Mouse (Mus musculus) midbrain, embryonic 11.5 days (tissue): ENCODE measurements around the gene Neil1. TPM values are rescaled to one million over a fixed set of nuclear protein-coding genes. Genes with fewer than 3 reads are reported as not detected.

Source experiments
- ATAC-seq: fragments of 200-750 bp; cut with Nextera tagmentation; 2 replicates; pipeline ENCODE4 v1.8.0; 2017; ENCODE audit warnings: moderate TSS enrichment, moderate library complexity; ENCODE audit not compliant: low FRiP score
- DNase-seq: peaks from one replicate; pipeline ENCODE4 v3.0.0; 2015; ENCODE audit warnings: low spot score; ENCODE audit errors: missing footprints
- H3K27ac ChIP-seq: fragments of 300-500 bp; sonication (generic); 2 replicates; pipeline ENCODE4 v1.5.1; 2014; ENCODE audit warnings: low read depth, low read length
- H3K27me3 ChIP-seq: fragments of 300-500 bp; sonication (generic); 2 replicates; pipeline ENCODE4 v1.6.1; 2014; ENCODE audit warnings: mild to moderate bottlenecking, low read length, moderate library complexity, mixed read lengths; ENCODE audit not compliant: control insufficient read depth, insufficient read depth
- H3K36me3 ChIP-seq: fragments of 300-500 bp; sonication (generic); 2 replicates; pipeline ENCODE4 v1.6.1; 2014; ENCODE audit warnings: mild to moderate bottlenecking, low read length, moderate library complexity, mixed read lengths; ENCODE audit not compliant: control insufficient read depth, insufficient read depth
- H3K4me1 ChIP-seq: fragments of 300-500 bp; sonication (generic); 2 replicates; pipeline ENCODE4 v1.6.1; 2014; ENCODE audit warnings: low read length; ENCODE audit not compliant: control insufficient read depth, insufficient read depth
- H3K4me2 ChIP-seq: fragments of 300-500 bp; sonication (generic); 2 replicates; pipeline ENCODE4 v1.6.1; 2014; ENCODE audit warnings: mild to moderate bottlenecking, moderate library complexity
- H3K4me3 ChIP-seq: fragments of 300-500 bp; sonication (generic); 2 replicates; pipeline ENCODE4 v1.5.1; 2014; ENCODE audit warnings: low read depth, low read length
- H3K9ac ChIP-seq: fragments of 300-500 bp; sonication (generic); 2 replicates; pipeline ENCODE4 v1.6.1; 2014; ENCODE audit warnings: low read length
- H3K9me3 ChIP-seq: fragments of 300-500 bp; sonication (generic); 2 replicates; pipeline ENCODE4 v1.6.1; 2016; ENCODE audit warnings: low read length; ENCODE audit not compliant: control insufficient read depth
- WGBS: fragments of 180-500 bp; shearing (Covaris S2); extraction: QIAGEN DNeasy Blood & Tissue Kit; methylation state at CpG from one replicate; pipeline ENCODE4 v1.1.7; 2014; 5-methylcytosine and 5-hydroxymethylcytosine counted together
- polyA plus RNA-seq: library from polyadenylated mRNA; unstranded; fragments of >200 nt; fragmentation: Nextera tagmentation; extraction: Ambion mirVana; gene quantifications from 2 replicates; pipeline ENCODE4 v1.2.1, GENCODE M21; 2014

Neil1 gene
- polyA plus RNA-seq, 1 experiment from 2014 or later: 5.9 TPM

DNA sequence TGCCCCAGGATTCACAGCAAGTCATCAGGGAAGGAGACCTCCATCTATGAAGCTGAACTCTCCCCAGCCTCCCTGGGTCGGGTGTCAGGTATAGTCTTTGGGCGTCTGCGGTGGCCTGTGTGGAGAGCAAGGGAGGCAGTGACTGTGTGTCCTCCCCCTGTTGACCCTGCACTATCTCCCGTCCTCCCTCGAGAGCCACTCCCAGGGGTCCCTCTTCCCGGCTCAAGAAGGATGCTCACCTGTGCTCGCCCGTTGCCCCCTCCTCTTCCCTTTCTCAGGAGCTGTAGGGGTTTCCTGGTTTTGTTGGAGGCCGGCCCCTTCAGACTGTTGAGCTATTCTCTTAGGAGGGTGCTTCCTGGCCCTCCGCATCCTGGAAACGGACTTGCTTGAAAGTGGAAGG is 4.9 kb downstream of the Neil1 start:
- no peak overlapping the region for H3K27ac ChIP-seq
- H3K9ac ChIP-seq: no peak overlapping the region
- H3K27me3 ChIP-seq: no peaks in the 10 kb centered on the region
- no peak overlapping the region for H3K4me2 ChIP-seq
- DNase-seq (peak; percentile 62), ATAC-seq (no peak)
- no peak overlapping the region for H3K4me3 ChIP-seq
- H3K36me3 ChIP-seq: peaks cover 11% of the 10 kb centered on the region; the same call in 1 of the 2 replicates
- 94% methylated on average over 11 of the region's 11 CpGs for WGBS
- no peaks in the 10 kb centered on the region for H3K9me3 ChIP-seq
- no peaks in the 10 kb centered on the region; the same call in 1 of the 2 replicates for H3K4me1 ChIP-seq

DNA sequence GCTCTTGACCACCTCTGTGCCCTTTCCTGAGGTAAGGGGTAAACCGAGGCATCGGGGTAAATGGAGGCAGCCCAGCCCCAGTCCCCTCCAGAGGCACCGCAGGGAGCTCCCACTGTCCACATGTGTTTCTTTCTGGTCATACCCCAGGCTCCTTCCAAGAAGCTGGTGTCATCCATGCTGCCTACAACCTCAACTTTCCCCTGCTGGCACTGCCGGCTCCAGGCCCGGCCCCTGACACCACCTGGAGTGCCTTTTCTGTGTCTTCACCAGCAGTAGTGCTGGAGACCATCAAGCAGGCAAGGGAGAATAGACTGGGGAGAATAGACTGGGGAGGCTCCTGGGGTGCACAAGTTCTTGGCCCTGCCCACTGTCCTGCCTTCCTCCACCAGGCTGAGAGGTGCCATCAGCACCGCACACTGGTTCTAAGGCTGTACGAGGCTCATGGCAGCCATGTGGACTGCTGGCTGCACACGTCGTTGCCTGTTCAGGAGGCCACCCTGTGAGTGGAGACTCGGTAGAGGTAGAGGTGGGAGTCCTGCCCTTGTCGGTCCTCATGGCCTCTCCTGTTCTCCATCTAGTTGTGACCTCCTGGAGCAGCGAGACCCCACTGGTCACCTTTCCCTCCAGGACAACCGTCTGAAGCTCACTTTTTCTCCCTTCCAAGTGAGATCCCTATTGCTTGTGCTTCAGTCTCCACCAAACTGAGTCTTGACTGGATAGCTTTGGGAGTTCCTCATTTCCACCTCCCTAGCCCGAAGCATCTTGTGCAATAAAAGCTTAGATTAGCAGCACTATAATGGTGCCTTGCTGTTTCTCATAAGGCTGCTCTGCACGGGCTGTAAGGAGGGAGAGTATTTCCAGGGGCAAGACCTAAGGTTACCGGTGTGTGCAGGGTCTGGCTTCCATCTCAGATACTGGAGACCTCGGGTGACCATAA is 6.4 kb downstream of the Neil1 start:
- H3K9me3 ChIP-seq: no peaks in the 10 kb centered on the region
- H3K36me3 ChIP-seq: peaks cover 11% of the 10 kb centered on the region; the same call in 1 of the 2 replicates
- H3K27me3 ChIP-seq: no peaks in the 10 kb centered on the region
- ATAC-seq (no peak), DNase-seq (no peak)
- H3K4me3 ChIP-seq: no peak overlapping the region
- H3K9ac ChIP-seq: no peak overlapping the region
- no peak overlapping the region for H3K27ac ChIP-seq
- WGBS: 90% methylated on average over 17 of the region's 17 CpGs
- H3K4me1 ChIP-seq: no peaks in the 10 kb centered on the region
- no peak overlapping the region for H3K4me2 ChIP-seq

DNA sequence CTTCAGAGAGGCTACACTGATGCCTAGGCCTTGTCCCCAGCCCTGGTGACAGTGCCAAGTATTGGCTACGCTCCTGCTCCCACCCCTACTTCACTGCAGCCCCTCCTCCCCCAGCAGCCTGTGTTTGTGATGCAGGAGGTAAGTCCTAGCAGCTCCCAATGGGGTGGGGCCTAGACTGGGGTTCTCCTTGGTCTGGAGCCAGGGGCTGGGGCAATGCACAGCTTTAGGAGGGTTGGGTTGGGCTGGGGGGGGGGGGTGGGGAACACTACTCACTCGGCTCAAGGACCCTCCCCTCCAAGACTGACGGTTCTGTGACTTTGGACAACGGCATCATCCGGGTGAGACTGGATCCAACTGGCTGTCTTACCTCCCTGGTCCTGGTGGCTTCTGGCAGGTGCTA is 8.5 kb downstream of the Neil1 start:
- WGBS: 88% methylated on average over 5 of the region's 5 CpGs
- Histone ChIP-seq H3K9ac (no peak overlapping the region), H3K4me3 (no peak overlapping the region), H3K4me1 (no peaks in the 10 kb centered on the region), H3K27ac (no peak overlapping the region), H3K36me3 (peaks cover 11% of the 10 kb centered on the region; the same call in 1 of the 2 replicates), H3K4me2 (no peak overlapping the region), H3K27me3 (no peaks in the 10 kb centered on the region), H3K9me3 (no peaks in the 10 kb centered on the region)
- ATAC-seq (0 out of 2 replicates have a peak, but pooled peaks have one; percentile 24), DNase-seq (no peak)

DNA sequence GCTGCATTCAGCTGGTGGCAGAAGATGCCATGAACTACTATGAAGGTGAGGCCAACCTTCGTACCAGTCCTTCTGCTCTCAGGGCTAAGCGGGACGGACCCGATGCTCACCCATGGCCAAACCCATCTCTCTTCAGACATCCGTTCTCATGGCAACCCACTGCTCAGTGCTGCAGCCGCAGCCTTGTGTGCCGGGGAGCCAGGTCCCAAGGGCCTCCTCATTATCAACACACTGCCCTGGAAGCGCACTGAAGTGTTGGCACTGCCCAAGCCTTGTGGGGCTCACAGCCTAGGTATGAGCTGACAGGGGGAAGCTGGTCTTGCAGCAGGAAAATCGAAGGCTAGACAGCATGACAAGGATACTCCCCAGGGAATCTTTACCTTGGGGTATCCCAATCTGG is 9.0 kb downstream of the Neil1 start:
- H3K4me3 ChIP-seq: no peak overlapping the region
- H3K9me3 ChIP-seq: no peaks in the 10 kb centered on the region
- H3K4me2 ChIP-seq: no peak overlapping the region
- no peak overlapping the region for H3K27ac ChIP-seq
- peak; percentile 60 for DNase-seq
- WGBS: 87% methylated on average over 9 of the region's 9 CpGs
- peaks cover 11% of the 10 kb centered on the region; the same call in 1 of the 2 replicates for H3K36me3 ChIP-seq
- ATAC-seq: 0 out of 2 replicates have a peak, but pooled peaks have one; percentile 5
- H3K9ac ChIP-seq: no peak overlapping the region
- H3K4me1 ChIP-seq: no peaks in the 10 kb centered on the region
- H3K27me3 ChIP-seq: no peaks in the 10 kb centered on the region

DNA sequence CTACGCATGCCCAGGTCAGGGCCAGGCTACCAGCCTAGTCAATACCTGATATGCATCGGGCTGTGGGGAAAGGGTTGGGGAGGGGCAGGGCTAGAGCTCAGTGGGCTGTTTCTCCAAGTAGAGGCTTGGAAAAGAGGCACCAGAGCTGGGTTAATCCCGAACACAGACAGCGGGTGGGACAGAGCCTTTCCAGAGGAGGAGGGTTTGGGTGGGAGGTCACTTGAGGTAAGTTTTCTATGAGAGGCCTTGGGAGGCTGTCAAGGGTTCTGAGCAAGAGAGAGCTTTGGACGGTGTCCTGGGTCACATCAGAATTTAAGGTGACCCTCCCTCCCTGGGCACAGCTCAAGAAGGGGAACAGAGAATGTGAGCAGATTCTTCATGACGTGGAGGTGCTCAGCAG is 9.6 kb downstream of the Neil1 start:
- Histone ChIP-seq H3K4me1 (no peaks in the 10 kb centered on the region), H3K4me3 (no peak overlapping the region), H3K9me3 (no peaks in the 10 kb centered on the region), H3K36me3 (peaks cover 11% of the 10 kb centered on the region; the same call in 1 of the 2 replicates), H3K27ac (no peak overlapping the region), H3K27me3 (no peaks in the 10 kb centered on the region), H3K4me2 (no peak overlapping the region), H3K9ac (no peak overlapping the region)
- 93% methylated on average over 6 of the region's 6 CpGs for WGBS
- DNase-seq (peak; percentile 81), ATAC-seq (no peak)

DNA sequence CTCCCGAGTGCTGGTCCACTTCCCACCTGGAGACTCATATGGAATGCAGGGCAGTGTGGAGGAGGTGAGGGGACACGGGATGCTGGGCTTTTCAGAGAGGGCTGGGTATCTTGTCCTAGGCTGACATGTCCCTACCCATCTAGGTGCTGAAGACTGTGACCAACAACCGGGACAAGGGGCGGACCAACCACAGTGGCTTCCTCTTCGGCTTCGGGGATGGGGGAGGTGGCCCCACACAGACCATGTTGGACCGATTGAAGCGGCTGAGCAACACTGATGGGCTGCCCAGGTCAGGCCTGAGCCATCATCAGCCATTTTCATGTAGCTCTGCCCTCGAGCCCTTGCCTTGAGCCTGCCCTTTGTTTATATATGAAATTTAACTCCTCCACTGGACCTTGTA is 10.3 kb downstream of the Neil1 start:
- H3K9ac ChIP-seq: no peak overlapping the region
- H3K4me2 ChIP-seq: no peak overlapping the region
- no peak overlapping the region for H3K4me3 ChIP-seq
- no peaks in the 10 kb centered on the region for H3K27me3 ChIP-seq
- H3K36me3 ChIP-seq: peaks cover 11% of the 10 kb centered on the region; the same call in 1 of the 2 replicates
- WGBS: 92% methylated on average over 9 of the region's 9 CpGs
- ATAC-seq: no peak
- DNase-seq: no peak
- H3K27ac ChIP-seq: no peak overlapping the region
- H3K4me1 ChIP-seq: no peaks in the 10 kb centered on the region
- no peaks in the 10 kb centered on the region for H3K9me3 ChIP-seq

DNA sequence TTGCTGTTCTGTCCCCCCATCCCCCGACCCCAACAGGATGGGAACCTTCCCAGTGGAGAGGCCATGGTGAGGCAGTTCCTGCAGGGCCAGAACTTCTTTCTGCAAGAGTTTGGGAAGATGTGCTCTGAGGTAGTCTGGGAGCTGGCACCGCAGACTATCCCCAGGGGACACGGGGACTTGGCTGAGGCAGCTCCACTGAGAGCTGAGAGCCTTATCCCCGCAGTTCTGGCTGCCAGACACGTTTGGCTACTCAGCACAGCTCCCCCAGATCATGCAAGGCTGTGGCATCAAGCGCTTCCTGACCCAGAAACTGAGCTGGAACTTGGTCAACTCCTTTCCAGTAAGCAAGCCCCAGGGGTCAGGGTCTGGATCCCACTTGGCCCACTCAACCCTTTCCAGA is 10.9 kb downstream of the Neil1 start:
- 85% methylated on average over 6 of the region's 6 CpGs for WGBS
- Histone ChIP-seq H3K36me3 (peaks cover 9% of the 10 kb centered on the region; the same call in 1 of the 2 replicates), H3K4me1 (no peaks in the 10 kb centered on the region), H3K9ac (no peak overlapping the region), H3K4me3 (no peak overlapping the region), H3K27me3 (no peaks in the 10 kb centered on the region), H3K27ac (no peak overlapping the region), H3K4me2 (no peak overlapping the region), H3K9me3 (no peaks in the 10 kb centered on the region)
- DNase-seq (no peak), ATAC-seq (no peak)

DNA sequence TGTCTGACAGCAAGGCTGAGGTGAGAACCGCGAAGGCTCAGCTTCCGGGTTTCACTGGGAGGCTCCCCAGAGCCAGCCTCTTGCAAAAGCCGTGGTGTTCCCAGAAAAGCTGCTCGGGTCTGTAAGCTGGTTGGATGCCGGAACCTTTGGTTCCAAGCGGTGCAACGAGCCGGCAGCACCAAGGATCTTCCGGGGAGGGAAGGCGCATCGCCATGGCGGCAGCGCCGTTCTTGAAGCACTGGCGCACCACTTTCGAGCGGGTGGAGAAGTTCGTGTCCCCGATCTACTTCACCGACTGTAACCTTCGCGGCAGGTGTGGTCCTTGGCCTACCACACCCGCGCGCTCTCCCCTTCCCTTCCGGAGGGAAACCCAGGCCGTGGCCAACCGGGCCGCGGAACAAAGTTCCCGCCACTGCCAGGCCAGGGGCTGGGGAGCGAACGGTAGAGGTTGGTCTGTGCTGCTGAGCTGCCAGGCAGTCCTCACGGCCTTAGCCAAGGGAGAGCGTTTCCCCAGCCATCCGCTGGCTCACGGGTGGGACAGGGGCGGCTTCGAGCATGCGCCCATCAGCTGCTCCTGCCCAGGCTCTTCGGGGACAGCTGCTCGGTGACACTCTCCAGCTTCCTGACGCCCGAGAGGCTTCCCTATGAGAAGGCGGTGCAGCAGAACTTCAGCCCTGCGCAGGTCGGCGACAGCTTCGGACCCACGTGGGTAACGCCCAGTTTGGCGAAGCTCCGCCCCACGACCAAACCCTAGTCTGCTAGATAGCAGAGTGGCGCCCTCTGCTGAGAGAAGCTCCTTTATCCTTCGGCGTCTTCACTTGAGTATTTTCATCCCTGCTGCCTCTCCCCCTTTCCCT is 17.3 kb downstream of the Neil1 start, which contains the start of gene Man2c1:
Gene Man2c1 (plus strand): TSS at position 114 of the 857 bp plus-strand sequence.
- Histone ChIP-seq H3K9me3 (no peaks in the 10 kb centered on the region), H3K4me1 (peaks cover 10% of the 10 kb centered on the region), H3K4me3 (peak within 1 kb of the TSS; percentile 70), H3K27ac (peak within 1 kb of the TSS; percentile 74), H3K9ac (peak within 1 kb of the TSS; percentile 67), H3K27me3 (no peaks in the 10 kb centered on the region), H3K36me3 (peaks cover 11% of the 10 kb centered on the region; the same call in 1 of the 2 replicates), H3K4me2 (peak within 1 kb of the TSS; percentile 76)
- ATAC-seq: peak; percentile 93
- under 1% methylated on average over 58 of the region's 58 CpGs for WGBS
- DNase-seq: peak; percentile 99
